Mouse (Mus musculus): ENCODE results near the gene Olfr740.

The Olfr740 gene

DNA sequence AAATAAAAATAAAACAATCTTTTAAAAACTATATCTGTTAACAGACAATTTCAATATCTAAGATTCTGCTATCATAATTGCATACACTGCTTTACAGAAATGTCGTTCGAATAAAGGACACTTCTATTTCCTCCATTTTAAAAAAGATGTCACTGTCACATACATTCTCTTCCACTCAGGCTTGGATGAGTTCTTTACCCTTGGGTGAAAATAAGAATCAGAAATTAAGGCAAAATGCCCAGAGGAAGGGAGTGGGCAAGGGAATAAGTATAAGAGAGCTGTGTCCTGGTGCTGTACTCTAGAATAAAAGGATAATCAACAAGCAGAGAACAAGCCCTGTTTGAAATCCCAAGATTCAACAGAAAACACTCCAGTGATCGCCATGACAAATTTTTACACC is at the start of gene Olfr740:
Gene Olfr740, plus strand, starts transcription at position 301 of the 400 bp plus-strand sequence.
- DNase-seq: no peak

DNA sequence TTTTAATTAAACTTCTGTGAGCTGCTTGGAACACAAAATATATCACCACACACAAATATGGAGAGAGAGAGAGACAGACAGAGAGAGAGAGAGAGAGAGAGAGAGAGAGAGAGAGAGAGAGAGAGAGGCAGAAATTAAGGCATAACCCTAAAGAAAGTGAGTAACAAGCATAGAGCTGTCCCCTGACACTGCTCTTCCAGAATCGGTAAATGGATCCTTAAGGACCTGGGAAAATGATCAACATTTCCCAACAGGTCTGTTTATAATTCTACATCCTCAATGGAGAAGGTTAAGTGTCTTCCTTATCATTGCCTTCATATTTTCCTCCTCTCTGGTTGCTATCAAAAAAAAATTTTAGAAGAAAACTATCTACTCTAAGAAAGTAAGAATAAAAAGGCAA is 38.1 kb upstream of the Olfr740 start, which contains the start of gene Olfr738:
Gene Olfr738, plus strand, starts transcription at position 301 of the 400 bp plus-strand sequence.
- no peak for DNase-seq

DNA sequence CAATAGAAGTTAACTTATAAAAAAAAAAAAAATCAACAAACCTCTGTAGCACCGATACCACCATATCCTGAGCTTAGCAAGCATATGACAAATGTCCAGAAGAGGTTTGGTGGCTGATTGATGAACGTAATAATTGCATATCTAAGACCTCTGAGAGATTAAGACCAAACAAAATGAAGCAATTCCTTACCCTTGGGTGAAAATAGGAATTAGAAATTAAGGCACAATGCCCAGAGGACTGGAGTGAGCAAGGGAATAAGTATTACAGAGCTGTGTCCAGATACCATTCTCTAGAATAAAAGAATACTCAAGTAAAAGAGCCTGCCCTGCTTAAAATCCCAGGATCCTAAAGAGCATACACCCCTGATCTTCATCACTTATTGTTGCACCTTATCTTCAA is 27.0 kb upstream of the Olfr740 start, which contains the start of gene Olfr739:
Gene Olfr739, plus strand, starts transcription at position 301 of the 400 bp plus-strand sequence.
- DNase-seq: no peak

DNA sequence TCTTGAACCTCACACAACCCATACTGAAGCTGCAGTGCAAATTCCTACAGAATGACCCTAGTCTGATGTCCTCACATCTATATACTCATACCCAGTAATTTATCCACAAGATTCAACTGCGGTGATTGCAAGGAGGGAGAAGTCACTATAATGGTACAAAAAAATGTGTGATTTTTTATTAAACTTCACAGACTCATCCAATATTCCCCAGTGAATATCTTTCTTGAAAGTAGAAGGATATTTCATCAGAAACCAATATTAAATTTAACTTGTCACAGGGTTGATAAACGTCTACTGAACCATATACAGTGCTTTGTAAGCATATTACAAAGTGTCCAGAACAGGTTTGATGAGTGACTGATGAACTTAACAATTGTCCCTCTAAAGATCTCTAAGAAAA is 27.1 kb downstream of the Olfr740 start, which contains the start of gene Olfr741:
Gene Olfr741, plus strand, starts transcription at position 301 of the 400 bp plus-strand sequence.
- no peak for DNase-seq

- DNase-seq: no peak
Observed at GRCm38 (mm10) chr14:50478406-50478805, 33.1 kb downstream of the Olfr740 start.

- DNase-seq: no peak
Observed at GRCm38 (mm10) chr14:50503300-50503699, 58.0 kb downstream of the Olfr740 start, which contains the start of gene Olfr742. Olfr742 (plus strand) TSS chr14:50503600.

All from cerebellum, adult 9-10 months (tissue).